Mouse (Mus musculus) heart, postnatal 0 days (tissue): ENCODE measurements around the gene Ccdc102a. TPM values are rescaled to one million over a fixed set of nuclear protein-coding genes. Genes with fewer than 3 reads are reported as not detected.

Source experiments
- ATAC-seq: fragments of 200-750 bp; cut with Nextera tagmentation; 2 replicates; pipeline ENCODE4 v1.8.0; 2017; ENCODE audit warnings: low read depth, moderate number of reproducible peaks, moderate library complexity; ENCODE audit not compliant: insufficient read depth
- DNase-seq: peaks from one replicate; pipeline ENCODE4 v3.0.0-alpha.2; 2016; ENCODE audit warnings: low spot score
- H3K27ac ChIP-seq: fragments of 300-500 bp; sonication (generic); 2 replicates; pipeline ENCODE4 v1.5.1; 2014; ENCODE audit warnings: low read depth, mild to moderate bottlenecking
- H3K27me3 ChIP-seq: fragments of 300-500 bp; sonication (generic); 2 replicates; pipeline ENCODE4 v1.6.1; 2014; ENCODE audit warnings: low read length, mixed read lengths; ENCODE audit not compliant: control insufficient read depth, insufficient read depth
- H3K36me3 ChIP-seq: fragments of 300-500 bp; sonication (generic); replicated peaks from 2 replicates; pipeline ENCODE4 v1.6.1; 2014; ENCODE audit warnings: low read length, mixed read lengths; ENCODE audit not compliant: control insufficient read depth, insufficient read depth
- H3K4me1 ChIP-seq: fragments of 300-500 bp; sonication (generic); 2 replicates; pipeline ENCODE4 v1.6.1; 2014; ENCODE audit warnings: antibody characterized with exemption; ENCODE audit not compliant: control insufficient read depth, insufficient read depth
- H3K4me2 ChIP-seq: fragments of 300-500 bp; sonication (generic); 2 replicates; pipeline ENCODE4 v1.6.1; 2014; ENCODE audit warnings: low read depth, mild to moderate bottlenecking, low read length, moderate library complexity
- H3K4me3 ChIP-seq: fragments of 300-500 bp; sonication (generic); 2 replicates; pipeline ENCODE4 v1.5.1; 2014; ENCODE audit warnings: low read depth, low read length
- H3K9ac ChIP-seq: fragments of 300-500 bp; sonication (generic); replicated peaks from 2 replicates; pipeline ENCODE4 v1.6.1; 2014; ENCODE audit warnings: low read depth, low read length, mixed read lengths
- H3K9me3 ChIP-seq: fragments of 300-500 bp; sonication (generic); replicated peaks from 2 replicates; pipeline ENCODE4 v1.6.1; 2016; ENCODE audit warnings: low read length; ENCODE audit not compliant: control insufficient read depth
- CTCF ChIP-seq: IDR thresholded peaks from 2 replicates; pipeline ENCODE4 v1.5.1; 2016; ENCODE audit warnings: antibody characterized with exemption, control low read depth, low read depth
- EP300 ChIP-seq: IDR thresholded peaks from 2 replicates; pipeline ENCODE4 v1.6.1; 2016; ENCODE audit warnings: antibody characterized with exemption, low read depth
- WGBS: fragments of 180-500 bp; shearing (Covaris S2); extraction: QIAGEN DNeasy Blood & Tissue Kit; methylation state at CpG from one replicate; pipeline ENCODE4 v1.1.7; 2014; 5-methylcytosine and 5-hydroxymethylcytosine counted together
- polyA plus RNA-seq: library from polyadenylated mRNA; unstranded; fragments of >200 nt; fragmentation: Nextera tagmentation; extraction: Ambion mirVana; gene quantifications from 2 replicates; pipeline ENCODE4 v1.2.1, GENCODE M21; 2015
- total RNA-seq: library from RNA; depleted of rRNA; stranded (reverse); fragments of >200 nt; gene quantifications from 2 replicates; pipeline ENCODE4 v1.2.3, GENCODE M21; 2014; ENCODE audit warnings: low replicate concordance

Gene Ccdc102a
- total and polyA plus RNA-seq, 2 experiments from 2014 or later: 10.1 to 12.4 TPM

- TF ChIP-seq EP300: no peak
- TF ChIP-seq CTCF: no peak
- H3K9ac ChIP-seq: no peak overlapping the region
- ATAC-seq: no peak
- no peak overlapping the region for H3K4me2 ChIP-seq
- H3K9me3 ChIP-seq: no peaks in the 10 kb centered on the region
- H3K27me3 ChIP-seq: no peaks in the 10 kb centered on the region
- H3K4me1 ChIP-seq: peaks cover 16% of the 10 kb centered on the region; the same call in 1 of the 2 replicates
- 53% methylated on average over 6 of the region's 6 CpGs for WGBS
- no peak overlapping the region for H3K27ac ChIP-seq
- H3K36me3 ChIP-seq: no peaks in the 10 kb centered on the region
- H3K4me3 ChIP-seq: no peak overlapping the region
- DNase-seq: no peak
Observed at GRCm38 (mm10) chr8:94922176-94922575, 4.3 kb upstream of the Ccdc102a start.

- H3K9me3 ChIP-seq: no peaks in the 10 kb centered on the region
- DNase-seq (no peak), ATAC-seq (no peak)
- no peak overlapping the region for H3K4me3 ChIP-seq
- no peaks in the 10 kb centered on the region for H3K36me3 ChIP-seq
- no peaks in the 10 kb centered on the region for H3K27me3 ChIP-seq
- TF ChIP-seq EP300: no peak
- no peak for TF ChIP-seq CTCF
- peaks cover 36% of the 10 kb centered on the region for H3K4me1 ChIP-seq
- H3K4me2 ChIP-seq: no peak overlapping the region
- H3K27ac ChIP-seq: no peak overlapping the region
- no peak overlapping the region for H3K9ac ChIP-seq
Observed at GRCm38 (mm10) chr8:94919256-94919655, 1.4 kb upstream of the Ccdc102a start.

DNA sequence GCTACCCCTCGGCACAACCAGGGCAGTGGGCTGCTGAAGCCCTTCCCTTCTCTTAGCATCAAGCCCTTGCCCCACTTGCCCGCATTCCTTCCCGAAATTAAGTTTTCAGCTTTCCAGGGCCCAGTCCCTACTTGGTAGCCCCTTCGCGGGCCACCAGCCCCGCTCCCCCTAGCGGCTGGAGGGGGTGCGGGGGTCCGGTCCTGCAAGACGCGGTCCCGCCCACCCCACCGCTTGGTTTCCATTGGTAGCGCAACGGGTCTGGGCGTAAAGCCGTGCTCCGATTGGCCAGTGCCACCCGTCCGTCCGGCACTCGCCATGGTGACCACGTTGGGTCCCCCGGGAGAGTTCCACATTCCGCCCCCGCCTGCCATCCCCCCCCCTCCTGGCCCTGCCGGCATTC, 546 bp downstream of the Ccdc102a start:
- peak overlapping the region; percentile 89 for H3K4me2 ChIP-seq
- H3K27ac ChIP-seq: peak overlapping the region; percentile 86
- H3K9ac ChIP-seq: peak overlapping the region; percentile 83
- H3K4me1 ChIP-seq: peaks cover 36% of the 10 kb centered on the region
- WGBS: under 1% methylated on average over 25 of the region's 27 CpGs
- H3K27me3 ChIP-seq: no peaks in the 10 kb centered on the region
- H3K36me3 ChIP-seq: peaks cover 11% of the 10 kb centered on the region
- no peaks in the 10 kb centered on the region for H3K9me3 ChIP-seq
- ATAC-seq (peak; percentile 97), DNase-seq (peak; percentile 95)
- H3K4me3 ChIP-seq: peak overlapping the region; percentile 83
- peak; percentile 73 for TF ChIP-seq CTCF
- TF ChIP-seq EP300: no peak

- 5% methylated on average over 10 of the region's 10 CpGs for WGBS
- H3K27me3 ChIP-seq: no peaks in the 10 kb centered on the region
- peak overlapping the region; percentile 69 for H3K27ac ChIP-seq
- DNase-seq (no peak), ATAC-seq (no peak)
- peak overlapping the region; percentile 83 for H3K4me3 ChIP-seq
- no peaks in the 10 kb centered on the region for H3K9me3 ChIP-seq
- H3K4me2 ChIP-seq: peak overlapping the region; percentile 89
- TF ChIP-seq EP300 (no peak), CTCF (no peak)
- H3K9ac ChIP-seq: peak overlapping the region; percentile 83
- peaks cover 13% of the 10 kb centered on the region for H3K36me3 ChIP-seq
- H3K4me1 ChIP-seq: peaks cover 32% of the 10 kb centered on the region
Observed at GRCm38 (mm10) chr8:94916960-94917324, 956 bp downstream of the Ccdc102a start.

DNA sequence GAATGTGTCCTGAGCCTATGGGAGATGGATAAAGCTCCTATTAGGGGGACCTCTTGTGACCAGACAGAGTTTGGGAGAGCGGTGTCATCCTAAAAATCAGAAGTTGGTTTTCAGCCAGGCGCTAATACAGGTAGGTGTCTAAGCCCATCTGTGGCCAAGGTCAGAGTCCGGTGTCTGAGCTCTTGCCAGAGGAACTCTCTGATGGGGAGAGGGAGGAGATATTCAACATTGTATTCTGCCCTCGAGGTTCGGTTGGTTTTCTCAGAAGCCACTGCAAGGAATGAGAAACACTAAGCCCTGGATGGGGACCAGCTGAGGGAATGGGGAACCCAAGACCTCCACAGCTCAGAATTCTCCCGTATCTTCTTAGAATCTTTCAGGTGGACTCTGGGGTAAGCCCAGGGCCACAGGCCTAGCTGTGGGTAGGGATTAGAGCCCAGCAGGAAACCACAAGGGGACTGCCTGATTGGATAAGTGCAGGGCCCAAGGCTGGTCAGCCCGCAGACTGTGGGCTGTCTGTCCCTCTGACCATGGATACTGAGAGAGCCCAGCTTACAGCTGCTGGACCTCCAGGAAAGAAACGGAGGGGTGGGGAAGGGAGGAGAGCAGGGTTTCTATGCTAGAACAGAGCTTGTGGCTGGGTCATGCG, 1.5 kb downstream of the Ccdc102a start:
- Histone ChIP-seq H3K9me3 (no peaks in the 10 kb centered on the region), H3K9ac (peak overlapping the region; percentile 83), H3K4me1 (peaks cover 28% of the 10 kb centered on the region), H3K27ac (peak overlapping the region; percentile 69; the same call in 1 of the 2 replicates), H3K36me3 (peaks cover 13% of the 10 kb centered on the region), H3K4me2 (peak overlapping the region; percentile 89), H3K4me3 (peak overlapping the region; percentile 83), H3K27me3 (no peaks in the 10 kb centered on the region)
- TF ChIP-seq CTCF (no peak), EP300 (no peak)
- DNase-seq: no peak
- 48% methylated on average over 9 of the region's 9 CpGs for WGBS
- ATAC-seq: no peak

GRCm38 (mm10) chr8:94914701-94915101, 3.2 kb downstream of the Ccdc102a start:
- peaks cover 28% of the 10 kb centered on the region for H3K4me1 ChIP-seq
- DNase-seq: peak; percentile 47

More at GRCm38 (mm10) chr8:94914701-94915101, 3.2 kb downstream of the Ccdc102a start:
- Histone ChIP-seq H3K4me2 (peak overlapping the region; percentile 21), H3K4me3 (no peak overlapping the region), H3K27ac (peak overlapping the region; percentile 41; the same call in 1 of the 2 replicates), H3K36me3 (peaks cover 19% of the 10 kb centered on the region), H3K27me3 (no peaks in the 10 kb centered on the region), H3K9me3 (no peaks in the 10 kb centered on the region), H3K9ac (no peak overlapping the region; the same call in 1 of the 2 replicates)
- 18% methylated on average over 3 of the region's 3 CpGs for WGBS
- no peak for ATAC-seq
- TF ChIP-seq CTCF: no peak
- no peak for TF ChIP-seq EP300
